Mouse (Mus musculus) erythroblast, embryonic 14.5 days (primary cell): ENCODE results near the gene Pcyt2.

Experiments
- GATA1 ChIP-seq: IDR thresholded peaks from 2 replicates; pipeline ENCODE4 v1.6.1; 2012; ENCODE audit warnings: low read length, inconsistent platforms, mixed read lengths
- TAL1 ChIP-seq: IDR thresholded peaks from 3 replicates; pipeline ENCODE4 v1.6.1; 2012; ENCODE audit warnings: low read length, inconsistent platforms, mixed read lengths

DNA sequence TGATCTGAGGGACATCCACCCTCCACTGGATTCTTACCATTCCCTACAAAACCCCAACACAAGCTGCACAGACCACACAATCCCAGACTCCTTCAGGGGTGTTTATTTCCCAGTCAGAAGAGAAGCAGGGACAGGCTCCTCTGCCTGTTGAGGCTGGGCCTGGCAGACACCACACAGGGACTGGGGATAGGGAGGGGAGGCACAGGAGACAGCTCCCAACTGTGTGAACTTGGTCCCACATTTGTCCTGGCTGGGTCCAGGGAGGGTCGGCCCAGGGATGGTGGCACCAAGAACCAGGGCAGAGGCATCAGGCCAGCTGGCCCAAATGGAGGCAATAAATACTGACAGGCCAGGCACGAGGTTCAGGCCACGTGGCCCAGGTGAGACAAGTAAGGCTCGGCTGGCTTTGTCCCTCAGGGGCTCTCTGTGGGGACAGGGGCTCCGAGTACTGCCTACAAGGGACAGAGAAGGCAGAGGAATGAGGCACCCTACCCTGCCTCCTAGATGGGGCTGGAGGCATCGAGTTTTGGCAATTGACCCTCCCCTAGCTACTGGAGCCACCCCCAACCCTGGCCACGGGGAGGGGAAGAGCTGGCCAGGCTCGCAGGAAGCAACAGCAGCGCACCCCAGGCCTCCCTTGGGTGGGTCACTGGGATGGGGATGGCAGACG lies 39.6 kb downstream of the Pcyt2 start:
- no peak for TF ChIP-seq GATA1
- no peak for TF ChIP-seq TAL1
